Mouse (Mus musculus) MEL (cell line): ENCODE results near the gene Ripk3. TPM values are rescaled to one million over a fixed set of nuclear protein-coding genes. Genes with fewer than 3 reads are reported as not detected.

Experiments
- DNase-seq: peaks from one replicate; pipeline ENCODE4 v3.0.0; 2011; ENCODE audit warnings: low read depth, low spot score
- H3K27ac ChIP-seq: 2 replicates; pipeline ENCODE4 v1.5.1; 2012; ENCODE audit warnings: low read depth, mild to moderate bottlenecking, control low read depth, low read length, moderate library complexity; ENCODE audit not compliant: control insufficient read depth
- H3K27me3 ChIP-seq, 2 experiments: fragments of 150-350 bp in 1 of 2; sonication (generic) in 1 of 2; 2 replicates each; pipeline ENCODE4 v1.6.1; 2012; ENCODE audit warnings: low read length in 2 of 2, mild to moderate bottlenecking in 2 of 2, improper control_type of control experiment in 1 of 2, moderate library complexity in 1 of 2; ENCODE audit not compliant: insufficient read depth in 2 of 2, control insufficient read depth in 1 of 2
- H3K36me3 ChIP-seq, 2 experiments: 2 replicates each; pipeline ENCODE4 v1.6.1; 2012 to 2014; ENCODE audit warnings: low read length in 2 of 2, improper control_type of control experiment in 1 of 2, inconsistent platforms in 1 of 2, mild to moderate bottlenecking in 1 of 2; ENCODE audit not compliant: insufficient read depth in 2 of 2, control insufficient read depth in 1 of 2
- H3K4me1 ChIP-seq, 2 experiments: fragments of 150-350 bp in 1 of 2; sonication (generic) in 1 of 2; 2 replicates each; pipeline ENCODE4 v1.6.1; 2012; ENCODE audit warnings: low read length in 2 of 2, improper control_type of control experiment in 1 of 2, mild to moderate bottlenecking in 1 of 2; ENCODE audit not compliant: insufficient read depth in 2 of 2, control insufficient read depth in 1 of 2
- H3K4me3 ChIP-seq, 2 experiments: fragments of 150-350 bp in 1 of 2; sonication (generic) in 1 of 2; 2 replicates each; pipeline ENCODE4 v1.5.1; 2012; ENCODE audit warnings: low read depth in 2 of 2, low read length in 2 of 2, mild to moderate bottlenecking in 2 of 2, moderate library complexity in 2 of 2, control low read depth in 1 of 2, improper control_type of control experiment in 1 of 2; ENCODE audit not compliant: control insufficient read depth in 1 of 2, insufficient read depth in 1 of 2
- H3K79me2 ChIP-seq: 2 replicates; pipeline ENCODE4 v1.6.1; 2012; ENCODE audit warnings: mild to moderate bottlenecking, low read length, moderate library complexity; ENCODE audit not compliant: control insufficient read depth, poor library complexity, insufficient read depth
- H3K9ac ChIP-seq: 2 replicates; pipeline ENCODE4 v1.6.1; 2012; ENCODE audit warnings: low read depth, mild to moderate bottlenecking, control low read depth, low read length, moderate library complexity; ENCODE audit not compliant: control insufficient read depth, poor library complexity, severe bottlenecking
- H3K9me3 ChIP-seq: fragments of 150-350 bp; sonication (generic); replicated peaks from 2 replicates; pipeline ENCODE4 v1.6.1; 2012; ENCODE audit warnings: mild to moderate bottlenecking, low read length, improper control_type of control experiment, moderate library complexity; ENCODE audit not compliant: insufficient read depth
- BHLHE40 ChIP-seq: IDR thresholded peaks from 2 replicates; pipeline ENCODE4 v1.6.1; 2012; ENCODE audit warnings: low read depth, mild to moderate bottlenecking, inconsistent platforms, low read length, improper control_type of control experiment, borderline replicate concordance
- CHD2 ChIP-seq: IDR thresholded peaks from 2 replicates; pipeline ENCODE4 v1.6.1; 2011; ENCODE audit warnings: low read length, improper control_type of control experiment
- ELF1 ChIP-seq: IDR thresholded peaks from 2 replicates; pipeline ENCODE4 v1.6.1; 2014; ENCODE audit warnings: low read depth, mild to moderate bottlenecking, inconsistent platforms, low read length, improper control_type of control experiment, moderate library complexity
- ETS1 ChIP-seq: IDR thresholded peaks from 2 replicates; pipeline ENCODE4 v1.6.1; 2012; ENCODE audit warnings: low read depth, mild to moderate bottlenecking, inconsistent platforms, low read length, improper control_type of control experiment, moderate library complexity
- GABPA ChIP-seq: IDR thresholded peaks from 2 replicates; pipeline ENCODE4 v1.6.1; 2012; ENCODE audit warnings: low read depth, mild to moderate bottlenecking, inconsistent platforms, low read length, improper control_type of control experiment, moderate library complexity
- JUND ChIP-seq: IDR thresholded peaks from 2 replicates; pipeline ENCODE4 v1.6.1; 2011; ENCODE audit warnings: low read depth, mild to moderate bottlenecking, improper control_type of control experiment, low read length
- KAT2A ChIP-seq: conservative IDR thresholded peaks from 2 replicates; pipeline ENCODE4 v1.6.1; 2012; ENCODE audit warnings: low read depth, low read length, improper control_type of control experiment, inconsistent platforms
- MAFK ChIP-seq: IDR thresholded peaks from 2 replicates; pipeline ENCODE4 v1.6.1; 2011; ENCODE audit warnings: low read depth, mild to moderate bottlenecking, low read length, improper control_type of control experiment, borderline replicate concordance
- MAX ChIP-seq: IDR thresholded peaks from 2 replicates; pipeline ENCODE4 v1.6.1; 2011; ENCODE audit warnings: low read length, improper control_type of control experiment
- MEF2A ChIP-seq: IDR thresholded peaks from 2 replicates; pipeline ENCODE4 v1.6.1; 2014; ENCODE audit warnings: low read depth, mild to moderate bottlenecking, inconsistent platforms, low read length, improper control_type of control experiment; ENCODE audit not compliant: poor library complexity, insufficient replicate concordance, severe bottlenecking; ENCODE audit errors: extremely low read depth
- NELFE ChIP-seq: IDR thresholded peaks from 2 replicates; pipeline ENCODE4 v1.6.1; 2011; ENCODE audit warnings: low read depth, low read length, improper control_type of control experiment
- POLR2A ChIP-seq, 2 experiments: IDR thresholded peaks; 2 replicates each; pipeline ENCODE4 v1.6.1; 2011 to 2012; ENCODE audit warnings: low read length in 2 of 2, mild to moderate bottlenecking in 2 of 2, control low read depth in 1 of 2, improper control_type of control experiment in 1 of 2, low read depth in 1 of 2, moderate library complexity in 1 of 2; ENCODE audit not compliant: control insufficient read depth in 1 of 2, insufficient read depth in 1 of 2, poor library complexity in 1 of 2
- POLR2AphosphoS5 ChIP-seq: IDR thresholded peaks from 2 replicates; pipeline ENCODE4 v1.6.1; 2012; ENCODE audit warnings: low read depth, borderline replicate concordance, mild to moderate bottlenecking, inconsistent platforms, low read length, moderate library complexity, mixed read lengths
- RCOR1 ChIP-seq: IDR thresholded peaks from 2 replicates; pipeline ENCODE4 v1.6.1; 2012; ENCODE audit warnings: low read depth, mild to moderate bottlenecking, inconsistent platforms, low read length, improper control_type of control experiment
- TBP ChIP-seq: IDR thresholded peaks from 2 replicates; pipeline ENCODE4 v1.8.0; 2011; ENCODE audit warnings: low read depth, low read length, improper control_type of control experiment
- UBTF ChIP-seq: IDR thresholded peaks from 2 replicates; pipeline ENCODE4 v1.6.1; 2012; ENCODE audit warnings: low read depth, mild to moderate bottlenecking, inconsistent platforms, low read length, improper control_type of control experiment, moderate library complexity, borderline replicate concordance; ENCODE audit not compliant: insufficient read depth
- USF1 ChIP-seq: IDR thresholded peaks from 2 replicates; pipeline ENCODE4 v1.6.1; 2014; ENCODE audit warnings: low read depth, mild to moderate bottlenecking, inconsistent platforms, low read length, improper control_type of control experiment, moderate library complexity
- USF2 ChIP-seq, 2 experiments: IDR thresholded peaks; 2 replicates each; pipeline ENCODE4 v1.6.1; 2011 to 2012; ENCODE audit warnings: improper control_type of control experiment in 2 of 2, low read length in 2 of 2, borderline replicate concordance in 1 of 2, inconsistent platforms in 1 of 2, low read depth in 1 of 2, mild to moderate bottlenecking in 1 of 2; ENCODE audit not compliant: insufficient read depth in 1 of 2
- ZC3H11A ChIP-seq: IDR thresholded peaks from 2 replicates; pipeline ENCODE4 v1.6.1; 2012; ENCODE audit warnings: low read depth, mild to moderate bottlenecking, inconsistent platforms, low read length, improper control_type of control experiment
- polyA plus RNA-seq, 2 experiments: library from polyadenylated mRNA; stranded (reverse) in 1 of 2; unstranded in 1 of 2; fragments of >175 nt in 1 of 2; fragments of >200 nt in 1 of 2; gene quantifications; 2 replicates each; pipeline versions ENCODE4 v1.2.1 to v1.2.4; 2012; ENCODE audit warnings: low replicate concordance in 2 of 2, low read depth in 1 of 2; ENCODE audit not compliant: insufficient read length in 2 of 2, insufficient read depth in 1 of 2, missing spikeins in 1 of 2
- total RNA-seq: library from RNA; depleted of rRNA; stranded (reverse); fragments of 300-350 nt; gene quantifications from 2 replicates; pipeline ENCODE4 v1.2.3, GENCODE M21; 2012

Gene Ripk3
- total and polyA plus RNA-seq, 3 experiments, result 67.1 to 124 (median 123) TPM

DNA sequence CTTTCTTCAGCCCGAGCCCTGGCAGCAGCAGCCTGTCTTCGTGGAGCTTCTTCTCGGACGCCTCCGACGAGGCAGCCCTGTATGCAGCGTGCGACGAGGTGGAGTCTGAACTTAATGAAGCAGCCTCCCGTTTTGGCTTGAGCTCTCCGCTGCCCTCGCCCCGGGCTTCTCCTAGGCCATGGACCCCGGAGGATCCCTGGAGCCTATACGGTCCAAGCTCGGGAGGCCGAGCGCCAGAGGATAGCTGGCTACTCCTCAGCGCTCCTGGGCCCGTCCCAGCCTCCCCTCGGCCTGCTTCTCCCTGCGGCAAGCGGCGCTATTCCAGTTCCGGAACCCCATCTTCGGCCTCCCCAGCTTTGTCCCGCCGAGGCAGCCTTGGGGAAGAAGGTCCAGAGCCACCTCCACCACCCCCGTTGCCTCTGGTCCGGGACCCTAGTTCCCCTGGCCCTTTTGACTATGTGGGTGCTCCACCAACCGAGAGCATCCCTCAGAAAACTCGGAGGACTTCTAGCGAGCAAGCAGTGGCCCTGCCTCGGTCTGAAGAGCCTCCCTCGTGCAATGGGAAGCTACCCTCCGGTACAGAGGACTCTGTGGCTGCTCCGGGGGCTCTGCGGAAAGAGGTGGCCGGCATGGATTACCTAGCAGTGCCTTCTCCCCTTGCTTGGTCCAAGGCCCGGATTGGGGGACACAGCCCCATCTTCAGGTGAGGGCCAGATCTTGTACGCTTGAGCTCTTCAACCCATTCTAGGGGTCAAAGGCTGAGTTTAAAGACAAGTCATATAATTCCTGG lies 38.1 kb upstream of the Ripk3 start:
- H3K36me3 ChIP-seq, result peaks cover 0 to 5% of the 10 kb centered on the region in 2 experiments; a peak in 2 of 4 replicates
- no peak overlapping the region for H3K4me3 ChIP-seq
- H3K9ac ChIP-seq, result no peak overlapping the region
- no peak overlapping the region for H3K27ac ChIP-seq
- DNase-seq, result no peak
- peaks cover 0 to 15% of the 10 kb centered on the region in 2 experiments; a peak in 2 of 4 replicates for H3K4me1 ChIP-seq
- TF ChIP-seq MAX (no peak), BHLHE40 (no peak), TBP (no peak), POLR2AphosphoS5 (no peak), NELFE (no peak), ETS1 (no peak), JUND (no peak)
- TF ChIP-seq, all 39 proteins: peak for 0
- Histone ChIP-seq H3K79me2 (no peaks in the 10 kb centered on the region; the same call in 1 of the 2 replicates), H3K27me3 (no peaks in the 10 kb centered on the region), H3K9me3 (no peaks in the 10 kb centered on the region)

DNA sequence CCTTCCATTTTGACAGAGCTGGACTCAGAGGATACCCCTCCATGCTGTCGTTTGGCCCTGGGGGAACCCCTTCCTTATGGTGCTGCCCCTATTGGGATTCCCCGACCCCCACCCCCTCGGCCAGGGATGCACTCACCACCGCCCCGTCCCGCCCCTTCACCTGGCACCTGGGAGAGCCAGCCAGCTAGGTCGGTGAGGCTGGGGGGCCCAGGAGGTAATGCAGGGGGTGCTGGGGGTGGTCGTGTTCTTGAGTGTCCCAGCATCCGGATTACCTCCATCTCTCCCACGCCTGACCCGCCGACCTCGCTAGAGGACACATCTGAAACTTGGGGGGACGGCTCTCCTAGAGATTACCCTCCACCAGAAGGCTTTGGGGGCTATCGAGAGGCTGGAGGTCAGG lies 37.5 kb upstream of the Ripk3 start:
- Histone ChIP-seq H3K27me3 (no peaks in the 10 kb centered on the region), H3K9ac (no peak overlapping the region), H3K4me3 (no peak overlapping the region)

More for the DNA sequence above, 37.5 kb upstream of the Ripk3 start:
- H3K9me3 ChIP-seq, result no peaks in the 10 kb centered on the region
- peaks cover 0 to 14% of the 10 kb centered on the region in 2 experiments; a peak in 2 of 4 replicates for H3K4me1 ChIP-seq
- H3K36me3 ChIP-seq, result peaks cover 0 to 5% of the 10 kb centered on the region in 2 experiments; a peak in 2 of 4 replicates
- H3K79me2 ChIP-seq, result no peaks in the 10 kb centered on the region; the same call in 1 of the 2 replicates
- DNase-seq, result no peak
- no peak for TF ChIP-seq RCOR1
- TF ChIP-seq USF2 (IDR thresholded peaks at IDR 0.05; ENCODE audit: borderline replicate concordance in 1 of 2, insufficient read depth in 1 of 2, low read depth in 1 of 2, low read length in 2 of 2), result no peak
- no peak for TF ChIP-seq UBTF
- TF ChIP-seq KAT2A, result no peak
- no peak for TF ChIP-seq POLR2A (IDR thresholded peaks at IDR 0.05; ENCODE audit: control insufficient read depth in 1 of 2, insufficient read depth in 1 of 2, low read depth in 1 of 2, low read length in 2 of 2, poor library complexity in 1 of 2)
- TF ChIP-seq NELFE, result no peak
- TF ChIP-seq USF1, result no peak
- TF ChIP-seq ELF1, result no peak
- TF ChIP-seq CHD2, result no peak
- no peak for TF ChIP-seq MAX
- no peak for TF ChIP-seq ZC3H11A
- TF ChIP-seq JUND, result no peak
- no peak for TF ChIP-seq ETS1
- TF ChIP-seq TBP, result no peak
- TF ChIP-seq MEF2A, result no peak
- no peak for TF ChIP-seq MAFK
- TF ChIP-seq GABPA, result no peak
- H3K27ac ChIP-seq, result no peak overlapping the region
